Mouse (Mus musculus): ENCODE data around the gene 2310050C09Rik. TPM values are rescaled to one million over a fixed set of nuclear protein-coding genes. Genes with fewer than 3 reads are reported as not detected.

The 2310050C09Rik gene
- polyA plus RNA-seq, 1 experiment from 2014 or later, result not detected

- Histone ChIP-seq H3K9me3 (replicated peaks; ENCODE audit: control insufficient read depth, low read length) (no peaks in the 10 kb centered on the region), H3K36me3 (ENCODE audit: control insufficient read depth, insufficient read depth) (no peaks in the 10 kb centered on the region), H3K27me3 (ENCODE audit: control insufficient read depth, insufficient read depth, low read depth, low read length) (no peaks in the 10 kb centered on the region), H3K4me1 (ENCODE audit: control insufficient read depth, low read depth, low read length) (no peaks in the 10 kb centered on the region), H3K4me3 (ENCODE audit: low read depth, low read length) (no peak within 1 kb of the TSS), H3K4me2 (ENCODE audit: low read depth, low read length) (no peak within 1 kb of the TSS), H3K9ac (ENCODE audit: low read depth, low read length) (no peak within 1 kb of the TSS), H3K27ac (ENCODE audit: low read length) (no peak within 1 kb of the TSS)
- ATAC-seq (ENCODE audit: low read depth), result no peak
- WGBS (ENCODE audit: insufficient replicate concordance), result 38% methylated on average over 1 of the region's 1 CpGs
Measured at GRCm38 (mm10) chr3:92827108-92827507, 42.9 kb downstream of the 2310050C09Rik start, which contains the start of gene Kprp. Gene Kprp, minus strand, starts transcription at chr3:92827247.

- no peak overlapping the region for H3K9ac ChIP-seq (ENCODE audit: low read depth, low read length)
- 3% methylated on average over 1 of the region's 1 CpGs for WGBS (ENCODE audit: insufficient replicate concordance)
Measured at GRCm38 (mm10) chr3:92825808-92826207, 44.2 kb downstream of the 2310050C09Rik start.

More at GRCm38 (mm10) chr3:92825808-92826207, 44.2 kb downstream of the 2310050C09Rik start:
- H3K4me1 ChIP-seq (ENCODE audit: control insufficient read depth, low read depth, low read length), result no peaks in the 10 kb centered on the region
- no peaks in the 10 kb centered on the region for H3K36me3 ChIP-seq (ENCODE audit: control insufficient read depth, insufficient read depth)
- no peaks in the 10 kb centered on the region for H3K27me3 ChIP-seq (ENCODE audit: control insufficient read depth, insufficient read depth, low read depth, low read length)
- no peak overlapping the region for H3K4me2 ChIP-seq (ENCODE audit: low read depth, low read length)
- ATAC-seq (ENCODE audit: low read depth), result no peak
- H3K9me3 ChIP-seq (replicated peaks; ENCODE audit: control insufficient read depth, low read length), result no peaks in the 10 kb centered on the region
- no peak overlapping the region for H3K27ac ChIP-seq (ENCODE audit: low read length)
- no peak overlapping the region for H3K4me3 ChIP-seq (ENCODE audit: low read depth, low read length)

Other genes with a start within 250 kb of the 2310050C09Rik start
- 0.11 TPM in 1 of 2 replicates, not detected in the other for gene Lce6a, start 248.6 kb downstream of the 2310050C09Rik start, polyA plus RNA-seq (2015; fragmentation: Nextera tagmentation; extraction: Ambion mirVana)
- not detected in 2 replicates for gene Lce1a1, start 221.9 kb downstream of the 2310050C09Rik start, polyA plus RNA-seq (2015; fragmentation: Nextera tagmentation; extraction: Ambion mirVana)
- not detected in 2 replicates for gene Lce1b, start 213.3 kb downstream of the 2310050C09Rik start, polyA plus RNA-seq (2015; fragmentation: Nextera tagmentation; extraction: Ambion mirVana)
- gene Lce1a2, start 199.9 kb downstream of the 2310050C09Rik start, polyA plus RNA-seq (2015; fragmentation: Nextera tagmentation; extraction: Ambion mirVana), result not detected in 2 replicates
- not detected in 2 replicates for gene Lce1c, start 191.0 kb downstream of the 2310050C09Rik start, polyA plus RNA-seq (2015; fragmentation: Nextera tagmentation; extraction: Ambion mirVana)
- gene Lce1d, start 183.0 kb downstream of the 2310050C09Rik start, polyA plus RNA-seq (2015; fragmentation: Nextera tagmentation; extraction: Ambion mirVana), result not detected in 2 replicates
- gene Lce1e, start 161.1 kb downstream of the 2310050C09Rik start, polyA plus RNA-seq (2015; fragmentation: Nextera tagmentation; extraction: Ambion mirVana), result not detected in 2 replicates
- not detected in 2 replicates for gene Lce1f, start 149.9 kb downstream of the 2310050C09Rik start, polyA plus RNA-seq (2015; fragmentation: Nextera tagmentation; extraction: Ambion mirVana)
- not detected in 2 replicates for gene Gm38119, start 131.1 kb downstream of the 2310050C09Rik start, polyA plus RNA-seq (2015; fragmentation: Nextera tagmentation; extraction: Ambion mirVana)
- not detected in 2 replicates for gene Lce1g, start 117.9 kb downstream of the 2310050C09Rik start, polyA plus RNA-seq (2015; fragmentation: Nextera tagmentation; extraction: Ambion mirVana)
- gene Lce1h, start 105.2 kb downstream of the 2310050C09Rik start, polyA plus RNA-seq (2015; fragmentation: Nextera tagmentation; extraction: Ambion mirVana), result not detected in 2 replicates
- gene Lce1i, start 91.3 kb downstream of the 2310050C09Rik start, polyA plus RNA-seq (2015; fragmentation: Nextera tagmentation; extraction: Ambion mirVana), result not detected in 2 replicates
- gene Lce1j, start 79.7 kb downstream of the 2310050C09Rik start, polyA plus RNA-seq (2015; fragmentation: Nextera tagmentation; extraction: Ambion mirVana), result not detected in 2 replicates
- gene Lce1k, start 62.3 kb downstream of the 2310050C09Rik start, polyA plus RNA-seq (2015; fragmentation: Nextera tagmentation; extraction: Ambion mirVana), result not detected in 2 replicates
- not detected in 2 replicates for gene Kprp, start 43.0 kb downstream of the 2310050C09Rik start, polyA plus RNA-seq (2015; fragmentation: Nextera tagmentation; extraction: Ambion mirVana)
- gene Lce1l, start 18.9 kb downstream of the 2310050C09Rik start, polyA plus RNA-seq (2015; fragmentation: Nextera tagmentation; extraction: Ambion mirVana), result not detected in 2 replicates
- not detected in 2 replicates for gene Lce3a, start 56.0 kb upstream of the 2310050C09Rik start, polyA plus RNA-seq (2015; fragmentation: Nextera tagmentation; extraction: Ambion mirVana)
- gene Lce3b, start 62.8 kb upstream of the 2310050C09Rik start, polyA plus RNA-seq (2015; fragmentation: Nextera tagmentation; extraction: Ambion mirVana), result not detected in 2 replicates
- not detected in 2 replicates for gene Lce3c, start 74.3 kb upstream of the 2310050C09Rik start, polyA plus RNA-seq (2015; fragmentation: Nextera tagmentation; extraction: Ambion mirVana)
- not detected in 2 replicates for gene Lce3d, start 87.2 kb upstream of the 2310050C09Rik start, polyA plus RNA-seq (2015; fragmentation: Nextera tagmentation; extraction: Ambion mirVana)
- gene Lce3e, start 96.8 kb upstream of the 2310050C09Rik start, polyA plus RNA-seq (2015; fragmentation: Nextera tagmentation; extraction: Ambion mirVana), result not detected in 2 replicates
- not detected in 2 replicates for gene Lce3f, start 122.0 kb upstream of the 2310050C09Rik start, polyA plus RNA-seq (2015; fragmentation: Nextera tagmentation; extraction: Ambion mirVana)
- gene Crct1, start 145.5 kb upstream of the 2310050C09Rik start, polyA plus RNA-seq (2015; fragmentation: Nextera tagmentation; extraction: Ambion mirVana), result not detected in 2 replicates
- not detected in 2 replicates for gene Lce1m, start 148.8 kb upstream of the 2310050C09Rik start, polyA plus RNA-seq (2015; fragmentation: Nextera tagmentation; extraction: Ambion mirVana)
- not detected in 2 replicates for gene Gm4858, start 198.6 kb upstream of the 2310050C09Rik start, polyA plus RNA-seq (2015; fragmentation: Nextera tagmentation; extraction: Ambion mirVana)

Measured in liver, embryonic 16.5 days (tissue).